Mouse (Mus musculus) lung, embryonic 14.5 days (tissue): ENCODE data around the gene Gm14214. TPM values are rescaled to one million over a fixed set of nuclear protein-coding genes. Genes with fewer than 3 reads are reported as not detected.

Experiments
- ATAC-seq: fragments of 200-750 bp; cut with Nextera tagmentation; 2 replicates; pipeline ENCODE4 v1.8.0; 2017; ENCODE audit warnings: mild to moderate bottlenecking, moderate TSS enrichment, moderate library complexity; ENCODE audit not compliant: insufficient read depth
- DNase-seq: peaks from one replicate; pipeline ENCODE4 v3.0.0-alpha.2; 2015
- H3K27ac ChIP-seq: fragments of 300-500 bp; sonication (generic); 2 replicates; pipeline ENCODE4 v1.5.1; 2014; ENCODE audit warnings: low read depth, mild to moderate bottlenecking, moderate library complexity
- H3K27me3 ChIP-seq: fragments of 300-500 bp; sonication (generic); 2 replicates; pipeline ENCODE4 v1.6.1; 2014; ENCODE audit warnings: low read length, control low read depth; ENCODE audit not compliant: insufficient read depth
- H3K36me3 ChIP-seq: fragments of 300-500 bp; sonication (generic); 2 replicates; pipeline ENCODE4 v1.6.1; 2014; ENCODE audit warnings: control low read depth; ENCODE audit not compliant: insufficient read depth
- H3K4me1 ChIP-seq: fragments of 300-500 bp; sonication (generic); 2 replicates; pipeline ENCODE4 v1.6.1; 2014; ENCODE audit warnings: antibody characterized with exemption, control low read depth; ENCODE audit not compliant: insufficient read depth
- H3K4me2 ChIP-seq: fragments of 300-500 bp; sonication (generic); 2 replicates; pipeline ENCODE4 v1.6.1; 2014; ENCODE audit warnings: mild to moderate bottlenecking
- H3K4me3 ChIP-seq: fragments of 300-500 bp; sonication (generic); 2 replicates; pipeline ENCODE4 v1.5.1; 2014; ENCODE audit warnings: low read depth, low read length
- H3K9ac ChIP-seq: fragments of 300-500 bp; sonication (generic); 2 replicates; pipeline ENCODE4 v1.6.1; 2014
- H3K9me3 ChIP-seq: fragments of 300-500 bp; sonication (generic); 2 replicates; pipeline ENCODE4 v1.6.1; 2016; ENCODE audit warnings: low read depth, low read length, control low read depth
- CTCF ChIP-seq: IDR thresholded peaks from 2 replicates; pipeline ENCODE4 v1.5.1; 2016; ENCODE audit warnings: antibody characterized with exemption, low read depth
- WGBS: fragments of 180-500 bp; shearing (Covaris S2); extraction: QIAGEN DNeasy Blood & Tissue Kit; methylation state at CpG from one replicate; pipeline ENCODE4 v1.1.7; 2014; 5-methylcytosine and 5-hydroxymethylcytosine counted together
- polyA plus RNA-seq: library from polyadenylated mRNA; unstranded; fragments of >200 nt; fragmentation: Nextera tagmentation; extraction: Ambion mirVana; gene quantifications from 2 replicates; pipeline ENCODE4 v1.2.1, GENCODE M21; 2014

Gene Gm14214
- polyA plus RNA-seq, 1 experiment from 2014 or later = not detected

GRCm38 (mm10) chr2:154743915-154744314, 25.9 kb downstream of the Gm14214 start:
- no peak overlapping the region for H3K9ac ChIP-seq
- H3K4me2 ChIP-seq = no peak overlapping the region
- H3K4me3 ChIP-seq = no peak overlapping the region
- 63% methylated on average over 4 of the region's 4 CpGs for WGBS
- no peaks in the 10 kb centered on the region for H3K9me3 ChIP-seq
- no peaks in the 10 kb centered on the region for H3K27me3 ChIP-seq
- DNase-seq (no peak), ATAC-seq (no peak)
- no peaks in the 10 kb centered on the region for H3K36me3 ChIP-seq
- H3K4me1 ChIP-seq = peaks cover under 1% of the 10 kb centered on the region; the same call in 1 of the 2 replicates
- TF ChIP-seq CTCF = no peak
- H3K27ac ChIP-seq = no peak overlapping the region

- 68% methylated on average over 10 of the region's 10 CpGs for WGBS
- Histone ChIP-seq H3K4me2 (no peak overlapping the region), H3K9me3 (no peaks in the 10 kb centered on the region), H3K27me3 (no peaks in the 10 kb centered on the region), H3K4me1 (no peaks in the 10 kb centered on the region), H3K27ac (no peak overlapping the region), H3K4me3 (no peak overlapping the region), H3K36me3 (no peaks in the 10 kb centered on the region), H3K9ac (no peak overlapping the region)
- no peak for TF ChIP-seq CTCF
- DNase-seq (no peak), ATAC-seq (no peak)
Observed at GRCm38 (mm10) chr2:154742911-154743819, 26.7 kb downstream of the Gm14214 start.

- Histone ChIP-seq H3K4me3 (no peak overlapping the region), H3K4me2 (no peak overlapping the region), H3K36me3 (no peaks in the 10 kb centered on the region), H3K27me3 (no peaks in the 10 kb centered on the region), H3K9ac (no peak overlapping the region), H3K27ac (no peak overlapping the region), H3K9me3 (no peaks in the 10 kb centered on the region), H3K4me1 (no peaks in the 10 kb centered on the region)
- ATAC-seq (no peak), DNase-seq (no peak)
- 86% methylated on average over 5 of the region's 5 CpGs for WGBS
- TF ChIP-seq CTCF = no peak
Observed at GRCm38 (mm10) chr2:154738621-154739020, 31.2 kb downstream of the Gm14214 start.

GRCm38 (mm10) chr2:154735986-154736385, 33.8 kb downstream of the Gm14214 start:
- WGBS = 65% methylated on average over 7 of the region's 7 CpGs
- Histone ChIP-seq H3K9ac (no peak overlapping the region), H3K27me3 (no peaks in the 10 kb centered on the region), H3K4me1 (0 out of 2 replicates have a peak, but pooled peaks cover 5% of the 10 kb centered on the region), H3K4me3 (no peak overlapping the region), H3K4me2 (no peak overlapping the region), H3K36me3 (no peaks in the 10 kb centered on the region), H3K9me3 (no peaks in the 10 kb centered on the region), H3K27ac (no peak overlapping the region)
- TF ChIP-seq CTCF = no peak
- no peak for DNase-seq
- ATAC-seq = no peak

GRCm38 (mm10) chr2:154735416-154735815, 34.4 kb downstream of the Gm14214 start:
- ATAC-seq (no peak), DNase-seq (no peak)
- Histone ChIP-seq H3K36me3 (no peaks in the 10 kb centered on the region), H3K4me1 (0 out of 2 replicates have a peak, but pooled peaks cover 10% of the 10 kb centered on the region), H3K4me2 (no peak overlapping the region), H3K27me3 (no peaks in the 10 kb centered on the region), H3K9me3 (no peaks in the 10 kb centered on the region), H3K4me3 (no peak overlapping the region), H3K9ac (no peak overlapping the region), H3K27ac (no peak overlapping the region)
- TF ChIP-seq CTCF = no peak
- whole genome bisulfite sequencing = 53% methylated on average over 7 of the region's 7 CpGs

GRCm38 (mm10) chr2:154734977-154735376, 34.9 kb downstream of the Gm14214 start:
- peaks cover 14% of the 10 kb centered on the region; the same call in 1 of the 2 replicates for H3K4me1 ChIP-seq
- H3K27ac ChIP-seq = no peak overlapping the region
- H3K36me3 ChIP-seq = no peaks in the 10 kb centered on the region
- no peaks in the 10 kb centered on the region for H3K27me3 ChIP-seq
- DNase-seq = no peak
- no peak overlapping the region for H3K4me3 ChIP-seq
- no peak overlapping the region for H3K9ac ChIP-seq
- 54% methylated on average over 9 of the region's 9 CpGs for WGBS
- H3K9me3 ChIP-seq = no peaks in the 10 kb centered on the region
- no peak for ATAC-seq
- no peak overlapping the region for H3K4me2 ChIP-seq
- TF ChIP-seq CTCF = no peak

GRCm38 (mm10) chr2:154732503-154733141, 37.2 kb downstream of the Gm14214 start:
- no peak overlapping the region for H3K9ac ChIP-seq
- ATAC-seq (no peak), DNase-seq (no peak)
- no peaks in the 10 kb centered on the region for H3K9me3 ChIP-seq
- no peaks in the 10 kb centered on the region for H3K27me3 ChIP-seq
- peaks cover 16% of the 10 kb centered on the region; the same call in 1 of the 2 replicates for H3K4me1 ChIP-seq
- TF ChIP-seq CTCF = no peak
- H3K27ac ChIP-seq = no peak overlapping the region
- no peaks in the 10 kb centered on the region for H3K36me3 ChIP-seq
- H3K4me3 ChIP-seq = no peak overlapping the region
- WGBS = 67% methylated on average over 9 of the region's 9 CpGs
- no peak overlapping the region for H3K4me2 ChIP-seq
